Mouse (Mus musculus) cerebellum, postnatal 25 days (tissue): ENCODE data around the gene Dgcr8.
"Not testable (repeated sequence)": the region's sequence is repeated elsewhere in the genome, so short reads cannot be mapped to it uniquely, and the experiment has no call there.

ENCODE experiments used
- DNase-seq, 2 experiments: peaks; one replicate each; pipeline ENCODE4 v3.0.0; 2021; ENCODE audit warnings: mixed read lengths in 2 of 2

Dgcr8 gene

GRCm38 (mm10) chr16:18289067-18289588 lies at the start of gene Dgcr8:
Gene Dgcr8, minus strand, starts transcription at chr16:18289246.
- peak; percentile 99 for DNase-seq

- no peak for DNase-seq
These were observed 48.2 kb upstream of the Dgcr8 start for GRCm38 (mm10) chr16:18337261-18337660.

GRCm38 (mm10) chr16:18335981-18336380 lies 46.9 kb upstream of the Dgcr8 start:
- no peak for DNase-seq

GRCm38 (mm10) chr16:18333976-18334375 lies 44.9 kb upstream of the Dgcr8 start:
- no peak for DNase-seq

- DNase-seq, result peak in 1 of 2 experiments; percentile 28
These were observed 39.5 kb upstream of the Dgcr8 start for GRCm38 (mm10) chr16:18328524-18328923.

GRCm38 (mm10) chr16:18327936-18328335 lies 38.9 kb upstream of the Dgcr8 start:
- no peak for DNase-seq

GRCm38 (mm10) chr16:18325741-18326140 lies 36.7 kb upstream of the Dgcr8 start:
- DNase-seq, result no peak

- no peak for DNase-seq
These were observed 35.0 kb upstream of the Dgcr8 start for GRCm38 (mm10) chr16:18324031-18324430.

- no peak for DNase-seq
These were observed 34.4 kb upstream of the Dgcr8 start for GRCm38 (mm10) chr16:18323460-18323859.

GRCm38 (mm10) chr16:18321443-18321842 lies 32.4 kb upstream of the Dgcr8 start:
- no peak for DNase-seq

GRCm38 (mm10) chr16:18318992-18319391 lies 29.9 kb upstream of the Dgcr8 start:
- DNase-seq, result no peak

- DNase-seq, result no peak
These were observed 19.1 kb upstream of the Dgcr8 start for GRCm38 (mm10) chr16:18308159-18308558.

- not testable (repeated sequence) for DNase-seq
These were observed 568 bp upstream of the Dgcr8 start for GRCm38 (mm10) chr16:18289614-18290013.

- DNase-seq, result no peak
These were observed 425 bp downstream of the Dgcr8 start for GRCm38 (mm10) chr16:18288581-18289061.

GRCm38 (mm10) chr16:18288166-18288565 lies 880 bp downstream of the Dgcr8 start:
- no peak for DNase-seq

GRCm38 (mm10) chr16:18275166-18275565 lies 13.9 kb downstream of the Dgcr8 start:
- no peak for DNase-seq

- DNase-seq, result no peak
These were observed 20.9 kb downstream of the Dgcr8 start for GRCm38 (mm10) chr16:18268182-18268581.

GRCm38 (mm10) chr16:18265024-18265423 lies 24.0 kb downstream of the Dgcr8 start:
- no peak for DNase-seq

- no peak for DNase-seq
These were observed 30.8 kb downstream of the Dgcr8 start, which contains the start of gene Gm49776 for GRCm38 (mm10) chr16:18258221-18258620. Gene Gm49776, minus strand, starts transcription at chr16:18258321.

GRCm38 (mm10) chr16:18253866-18254265 lies 35.2 kb downstream of the Dgcr8 start:
- no peak for DNase-seq

- no peak for DNase-seq
These were observed 36.3 kb downstream of the Dgcr8 start for GRCm38 (mm10) chr16:18252736-18253135.

- peak in 1 of 2 experiments; percentile 16 for DNase-seq
These were observed 37.9 kb downstream of the Dgcr8 start for GRCm38 (mm10) chr16:18250828-18251790.

- DNase-seq, result no peak
These were observed 38.8 kb downstream of the Dgcr8 start for GRCm38 (mm10) chr16:18250231-18250630.
